Mouse (Mus musculus) gastrocnemius, adult 8-10 months (tissue): Measurements from ENCODE around the gene Slc25a34. TPM values are rescaled to one million over a fixed set of nuclear protein-coding genes. Genes with fewer than 3 reads are reported as not detected.

Experiments
- DNase-seq, 2 experiments: peaks; one replicate each; pipeline ENCODE4 v3.0.0; 2022; ENCODE audit warnings: low spot score in 2 of 2
- total RNA-seq, 4 experiments: library from RNA; stranded (reverse); gene quantifications; 2 replicates each; pipeline ENCODE4 v1.2.4; 2022

The Slc25a34 gene
- total RNA-seq, 4 experiments from 2014 or later: 9.2 to 14.0 (median 12.3) TPM

DNA sequence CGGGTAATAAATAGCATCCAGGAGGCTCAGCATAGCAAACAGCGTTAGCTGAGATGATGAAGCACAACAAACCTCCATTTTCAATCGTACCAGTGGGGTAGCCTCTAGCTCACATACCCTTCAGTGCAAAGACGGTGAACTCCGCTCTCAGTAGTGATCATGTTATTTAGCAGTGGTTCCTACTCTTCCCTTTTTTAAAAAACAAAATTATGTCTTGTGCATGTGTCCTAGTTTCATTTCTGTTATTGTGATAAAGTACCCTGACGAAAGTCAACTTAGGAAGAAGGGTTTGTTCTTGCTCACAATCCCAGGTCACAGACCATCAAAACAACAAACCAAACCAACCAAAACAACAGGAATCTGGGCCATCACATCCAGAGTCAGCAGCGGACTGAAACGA is 22.4 kb upstream of the Slc25a34 start:
- no peak for DNase-seq

DNA sequence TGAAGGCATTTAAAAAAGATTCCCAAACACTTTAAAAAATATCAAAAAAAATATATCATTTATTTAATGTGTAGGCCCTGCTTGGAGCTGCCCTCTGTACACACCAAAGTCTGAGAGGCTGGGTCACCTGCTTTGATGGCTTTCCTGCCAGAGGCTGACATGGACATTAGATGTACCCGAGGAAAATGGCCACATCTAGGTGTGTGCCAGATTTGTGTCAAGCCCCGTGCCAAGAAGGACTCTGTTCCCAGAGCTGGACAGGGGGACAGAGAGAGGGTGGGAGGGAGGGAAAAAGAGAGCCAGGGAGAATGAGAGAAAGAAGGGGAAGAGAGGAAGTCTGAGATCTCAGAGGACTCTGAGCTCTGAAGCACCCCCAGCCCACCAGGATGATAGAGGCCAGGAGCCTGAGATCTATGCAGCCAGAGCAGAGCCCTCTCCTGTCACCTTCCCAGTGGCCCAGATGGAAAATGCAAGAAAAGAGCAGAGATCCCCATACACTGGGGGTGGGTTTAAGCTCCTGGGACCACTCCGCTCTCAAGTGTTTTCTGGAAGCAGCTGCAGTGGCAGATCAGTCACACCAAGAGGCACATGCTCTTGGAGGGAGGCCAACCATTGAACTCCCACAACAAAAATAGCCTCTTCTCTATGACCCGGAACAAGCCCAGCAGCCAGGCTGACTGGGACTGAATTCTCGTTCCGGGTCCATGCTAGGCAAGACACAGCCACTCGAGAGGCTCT is 19.7 kb upstream of the Slc25a34 start:
- peak; percentile 71 to 75 for DNase-seq

DNA sequence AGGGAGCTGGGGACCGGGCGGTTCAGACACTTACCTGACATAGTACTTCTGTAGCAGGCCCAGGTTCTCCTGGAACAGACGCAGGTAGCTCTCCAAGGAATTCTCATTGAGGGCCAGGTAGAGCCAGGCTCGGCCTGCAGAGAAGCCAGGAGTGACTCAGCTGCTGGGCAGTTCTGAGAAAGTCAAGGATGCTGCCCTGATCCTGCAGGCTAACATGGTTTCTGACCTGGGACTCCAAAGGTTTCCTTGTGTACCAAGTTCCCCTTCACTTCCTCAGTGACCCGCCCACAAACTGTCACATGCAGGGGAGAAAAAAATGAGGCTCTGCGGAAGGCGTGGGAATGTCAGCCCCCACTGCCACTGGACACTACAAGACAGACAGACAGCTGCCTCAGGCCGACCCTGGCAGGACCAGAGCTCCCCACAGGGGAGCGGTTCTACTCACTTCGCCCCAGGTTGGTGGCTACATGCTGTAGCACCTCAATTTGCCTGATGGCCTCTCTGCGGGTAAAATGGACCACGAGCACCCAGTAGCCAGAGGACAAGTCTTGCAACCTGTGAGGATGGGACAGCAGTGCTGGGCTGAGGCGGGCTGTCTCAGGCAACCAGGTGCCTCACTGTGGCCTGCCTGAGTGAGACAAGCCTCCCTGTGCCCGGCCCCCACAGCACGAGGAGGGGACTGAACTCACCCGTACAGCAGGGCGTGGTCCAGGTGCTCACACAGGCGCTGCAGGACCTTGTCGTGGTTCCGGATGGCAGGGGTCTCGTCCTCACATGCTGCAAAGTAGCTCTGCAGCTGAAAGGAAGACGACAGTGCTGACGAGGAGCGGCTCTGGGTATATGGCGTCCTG is 18.6 kb upstream of the Slc25a34 start:
- no peak for DNase-seq

DNA sequence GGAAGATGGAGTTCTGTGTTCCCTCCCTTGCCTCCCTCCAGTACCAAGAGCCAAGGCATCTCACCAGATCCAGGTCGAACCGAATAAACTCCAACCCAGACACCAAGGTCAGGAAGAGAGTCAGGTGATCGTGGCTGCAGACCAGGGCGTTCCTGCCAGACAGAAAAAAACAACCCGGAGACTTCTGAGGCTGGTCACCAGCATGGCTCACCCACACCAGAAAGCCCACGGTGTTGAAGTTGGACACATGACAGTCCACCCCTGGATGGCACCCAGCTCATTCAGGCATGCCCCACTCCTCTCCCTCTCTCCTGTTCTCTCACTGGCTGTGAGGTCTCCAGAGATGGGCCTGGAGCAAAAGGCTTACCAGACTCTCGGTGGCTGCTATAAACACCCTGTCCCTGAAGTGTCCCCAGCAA is 17.7 kb upstream of the Slc25a34 start:
- peak; percentile 35 to 50 for DNase-seq

DNA sequence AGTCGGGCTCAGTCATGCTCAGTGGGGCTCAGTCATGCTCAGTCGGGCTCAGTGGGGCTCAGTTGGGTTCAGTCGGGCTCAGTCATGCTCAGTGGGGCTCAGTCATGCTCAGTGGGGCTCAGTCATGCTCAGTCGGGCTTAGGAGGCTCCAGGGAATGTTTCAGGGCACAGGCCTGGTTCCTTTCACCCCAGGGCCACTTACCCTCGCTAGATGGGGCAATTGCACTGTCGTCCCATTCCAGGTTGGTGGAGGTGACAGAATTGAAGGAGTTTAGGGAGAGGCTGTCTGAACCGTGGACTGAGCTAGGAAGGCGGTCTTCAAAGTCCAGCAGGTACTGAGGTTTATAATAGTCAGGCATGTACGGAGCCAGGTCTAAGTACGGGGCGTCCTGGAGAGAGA is 15.9 kb upstream of the Slc25a34 start:
- no peak for DNase-seq

DNA sequence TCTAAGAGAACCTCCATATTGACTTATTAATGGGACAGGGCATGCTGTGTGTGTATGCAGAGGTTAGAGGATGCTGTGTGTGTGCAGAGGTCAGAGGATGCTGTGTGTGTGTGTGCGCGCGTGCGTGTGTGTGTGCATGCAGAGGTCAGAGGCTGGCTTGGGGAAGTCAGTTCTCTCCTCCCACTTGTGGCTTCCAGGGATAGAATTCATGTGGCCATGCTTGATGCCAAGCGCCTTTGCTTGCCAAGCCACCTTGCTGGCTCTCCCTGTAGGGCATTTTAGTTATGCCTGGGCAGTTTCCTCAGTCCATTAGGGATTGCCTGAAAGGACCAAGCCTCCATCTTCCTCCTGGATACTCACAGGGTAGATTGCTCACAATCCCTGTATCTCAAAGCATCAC is 13.1 kb upstream of the Slc25a34 start:
- no peak for DNase-seq

DNA sequence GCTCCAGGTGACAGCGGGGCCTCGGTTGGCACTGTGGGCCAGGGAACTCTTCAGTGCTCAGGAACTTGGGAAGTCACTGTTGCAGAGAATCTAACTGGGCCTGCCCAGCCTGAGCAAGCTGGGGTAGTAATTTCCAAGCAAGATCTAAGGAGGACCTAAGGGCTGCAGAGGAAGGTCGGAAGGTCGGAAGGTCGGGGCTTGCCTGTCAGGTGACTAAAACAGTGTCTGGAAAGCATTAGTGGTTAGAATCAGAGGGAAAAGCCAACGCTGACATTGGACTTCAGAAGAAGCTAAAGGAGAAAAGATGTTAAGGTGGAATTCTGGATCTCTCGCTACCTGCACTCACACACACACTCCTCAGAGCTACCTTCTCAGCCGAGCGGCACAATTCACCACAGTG is 12.4 kb upstream of the Slc25a34 start:
- no peak for DNase-seq

DNA sequence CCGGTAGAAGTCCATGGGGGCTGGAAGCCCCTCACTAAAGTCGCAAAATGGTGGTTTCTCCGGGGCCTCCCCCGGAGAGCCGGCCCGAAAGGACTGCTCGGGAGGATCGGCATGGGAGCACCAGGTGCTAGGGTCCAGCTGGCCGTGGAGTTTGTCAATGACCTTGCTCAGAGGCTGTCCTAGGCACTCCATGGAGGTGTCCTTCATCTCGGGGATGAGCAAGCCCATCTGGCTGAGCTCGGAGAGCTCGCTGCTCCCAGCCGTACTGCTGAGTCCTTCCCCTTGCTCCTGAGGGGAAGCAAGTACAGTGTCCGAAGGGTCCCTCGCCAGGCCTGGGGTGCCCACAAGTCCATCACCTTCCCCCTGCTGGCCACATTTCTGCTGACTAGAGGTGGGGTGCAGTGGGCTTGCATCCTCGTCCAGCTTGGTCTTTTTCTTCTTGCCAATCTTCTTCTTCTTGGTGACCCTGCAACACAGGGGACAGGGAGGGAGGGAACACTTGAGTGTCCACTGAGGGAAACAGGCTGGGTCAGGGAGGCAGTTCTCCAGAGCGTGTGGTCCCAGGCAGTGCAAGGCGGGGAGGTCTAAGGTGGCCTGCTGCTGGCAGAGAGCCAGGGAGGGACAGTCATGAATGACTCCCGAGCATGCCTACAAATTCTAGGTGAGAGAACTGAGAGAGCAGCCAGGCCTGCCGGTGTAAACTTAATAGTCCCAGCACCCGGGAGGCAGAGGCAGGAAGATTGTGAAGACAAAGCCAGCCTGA is 8.7 kb upstream of the Slc25a34 start:
- no peak for DNase-seq

DNA sequence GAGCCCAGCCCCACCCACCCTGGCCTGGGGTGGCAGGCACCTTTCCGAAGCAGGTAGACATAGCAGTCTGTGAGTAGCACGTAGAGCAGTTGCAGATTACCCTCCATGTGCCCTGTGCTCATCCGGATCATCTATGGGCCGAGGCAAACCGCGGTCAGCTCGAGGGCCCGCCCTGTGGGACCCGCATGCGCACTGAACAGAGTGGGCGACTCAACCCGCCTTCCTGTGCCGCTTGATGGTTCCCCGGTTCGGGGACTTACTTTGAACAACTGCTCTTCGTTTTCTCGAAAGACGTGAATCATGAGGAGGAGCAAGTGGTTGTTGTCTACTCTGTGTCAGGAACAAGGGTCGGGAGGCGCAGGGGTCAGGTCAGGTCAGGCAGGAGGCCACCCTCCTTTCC is 7.6 kb upstream of the Slc25a34 start:
- no peak for DNase-seq

DNA sequence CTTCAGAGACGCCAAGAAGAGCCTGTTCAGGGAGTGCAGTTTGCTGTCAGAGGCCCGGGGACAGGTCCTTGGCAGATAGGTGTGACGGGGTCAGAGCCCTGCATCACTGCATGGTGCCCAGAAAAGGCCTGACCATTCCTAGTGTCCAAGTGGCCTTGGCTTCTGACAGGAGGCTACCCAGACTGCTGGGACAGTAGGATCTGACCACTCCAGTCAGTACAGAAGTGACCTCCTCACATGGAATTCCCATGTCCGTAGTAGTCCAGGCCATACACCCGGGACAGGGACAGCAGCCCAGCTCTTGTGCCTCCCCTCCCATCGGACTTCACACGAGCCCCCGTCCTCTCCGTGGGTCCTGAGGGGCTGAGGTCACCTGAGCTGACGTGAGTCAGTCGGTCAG is 6.4 kb upstream of the Slc25a34 start:
- no peak for DNase-seq

DNA sequence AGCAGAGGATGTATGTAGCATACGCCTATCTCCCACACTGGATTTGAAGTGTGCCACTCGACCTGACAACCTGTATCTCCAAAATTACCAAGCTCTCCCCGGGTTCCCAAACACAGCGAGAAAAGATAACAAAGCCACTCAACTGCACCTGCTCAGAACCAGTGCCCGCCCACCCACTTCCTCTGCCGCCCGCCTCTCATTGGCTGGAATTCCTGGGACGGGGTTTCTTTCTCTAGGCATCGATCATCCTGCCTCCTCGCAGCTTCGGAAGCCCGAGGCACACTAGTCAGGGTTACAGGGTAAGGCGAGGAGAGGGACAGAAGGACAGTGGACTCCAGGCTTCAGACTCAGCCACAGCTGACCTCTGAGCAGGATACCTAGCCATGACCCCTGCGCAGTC is 5.0 kb upstream of the Slc25a34 start:
- DNase-seq: no peak

DNA sequence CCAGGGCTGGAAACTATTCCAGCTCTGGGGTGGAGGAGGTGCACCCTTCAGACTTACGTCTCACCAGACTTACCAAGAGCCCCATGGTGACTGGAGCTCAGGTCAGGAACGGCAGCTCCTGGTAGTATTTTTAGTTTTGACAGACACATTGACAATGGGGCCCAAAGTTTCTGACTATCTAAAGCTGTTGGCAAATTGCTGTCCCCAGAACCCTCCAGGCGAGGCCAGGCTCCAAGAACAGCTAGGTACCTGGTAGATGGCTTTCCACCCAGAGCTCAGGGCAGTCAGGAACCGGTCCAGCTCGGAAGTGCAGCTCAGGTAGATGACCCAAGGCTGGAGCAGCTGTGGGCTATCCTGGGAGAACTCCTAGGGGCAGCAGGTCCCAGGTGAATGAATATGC is 3.9 kb upstream of the Slc25a34 start:
- DNase-seq: no peak

DNA sequence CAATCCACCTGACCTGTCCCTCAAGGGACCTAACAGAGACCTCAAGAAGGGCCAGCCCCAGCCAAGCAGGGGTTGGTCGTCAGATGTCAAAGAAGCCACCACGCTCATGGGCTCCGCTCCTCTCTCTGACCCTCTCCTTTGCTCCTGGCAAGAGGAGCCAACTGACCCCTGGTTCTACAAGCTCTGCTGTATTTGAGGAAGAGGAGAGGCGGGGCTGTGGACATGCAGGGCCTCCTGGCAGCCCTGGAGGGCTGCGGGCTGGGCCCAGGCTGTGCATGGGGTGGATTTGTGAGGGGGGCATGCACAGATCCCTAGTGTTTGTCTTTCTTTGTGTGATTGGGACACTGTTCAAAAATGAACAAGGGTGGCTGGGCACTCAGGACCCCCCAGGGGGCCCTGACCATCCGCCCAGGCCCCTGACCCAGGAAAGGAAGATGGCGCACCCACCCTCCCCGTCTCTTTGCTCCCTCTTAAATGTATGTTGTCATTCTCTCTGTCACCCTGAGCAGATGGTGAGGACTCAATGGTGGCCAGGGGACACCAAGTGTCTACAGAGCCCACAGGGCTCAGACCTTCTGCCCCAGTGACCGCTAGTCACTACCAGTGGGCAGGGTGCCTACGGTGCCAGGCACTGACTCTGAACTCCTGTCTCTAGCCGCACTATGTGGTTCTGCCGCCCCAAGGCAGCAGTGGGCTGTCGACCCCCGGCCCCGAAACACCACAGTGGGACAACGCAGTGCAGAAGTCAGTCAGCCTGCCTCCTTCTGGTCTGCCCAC is 2.3 kb upstream of the Slc25a34 start:
- no peak for DNase-seq

DNA sequence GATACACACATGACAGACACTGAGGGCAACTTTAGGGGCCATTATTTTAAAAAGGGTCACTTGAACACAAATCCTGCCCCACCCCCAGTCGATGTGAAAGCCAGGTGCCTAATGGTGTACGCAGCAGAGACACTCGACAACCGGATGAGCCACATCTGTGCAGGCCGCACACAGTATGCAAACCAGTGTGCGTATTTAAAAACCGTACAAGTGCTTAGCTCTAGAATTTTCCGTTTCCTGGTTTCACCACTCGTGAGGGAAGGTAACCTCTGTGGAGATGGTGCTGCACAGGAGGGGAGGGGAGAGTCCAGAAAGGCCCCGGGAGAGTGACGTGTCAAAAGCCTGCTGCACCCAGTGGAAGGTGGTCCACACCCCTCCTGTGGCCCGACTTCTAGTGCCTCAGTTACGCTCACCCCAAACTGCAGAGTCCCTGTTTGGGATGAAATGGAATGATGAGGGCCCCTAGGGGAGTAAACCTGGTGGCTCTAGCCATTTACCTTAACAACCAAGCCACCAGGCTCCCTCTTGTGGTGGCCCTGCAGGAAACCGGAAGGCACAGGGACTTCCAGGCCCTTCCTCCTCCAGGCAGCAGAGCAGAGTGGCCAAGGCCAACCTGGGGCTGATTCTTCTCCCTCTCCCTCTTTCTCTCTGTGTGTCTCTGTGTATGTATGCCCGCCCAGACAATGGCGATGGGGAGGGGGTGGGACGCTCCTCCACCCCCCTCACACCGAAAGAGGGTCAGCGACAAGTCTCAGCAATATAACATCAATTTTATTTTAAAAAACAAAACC is 1.6 kb upstream of the Slc25a34 start:
- no peak for DNase-seq

DNA sequence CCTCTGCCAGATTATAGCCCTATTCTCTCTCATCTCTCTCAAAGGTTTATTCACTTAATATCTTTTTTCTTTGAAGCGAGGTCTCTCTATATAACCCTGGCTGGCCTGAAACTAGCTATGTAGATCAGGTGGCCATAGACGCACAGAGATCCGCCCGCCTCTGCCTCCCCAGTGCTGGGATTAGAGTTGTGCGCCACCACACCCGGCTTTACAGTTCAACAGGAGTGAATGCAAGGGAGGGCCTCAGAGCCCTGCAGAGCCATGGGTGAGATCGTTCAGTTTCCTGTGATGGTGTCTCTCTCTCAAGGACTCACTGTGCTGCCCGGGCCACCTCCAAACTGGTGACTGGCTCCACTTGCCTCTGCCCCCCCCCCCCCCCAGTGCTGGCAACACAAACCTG is 513 bp upstream of the Slc25a34 start:
- no peak for DNase-seq

DNA sequence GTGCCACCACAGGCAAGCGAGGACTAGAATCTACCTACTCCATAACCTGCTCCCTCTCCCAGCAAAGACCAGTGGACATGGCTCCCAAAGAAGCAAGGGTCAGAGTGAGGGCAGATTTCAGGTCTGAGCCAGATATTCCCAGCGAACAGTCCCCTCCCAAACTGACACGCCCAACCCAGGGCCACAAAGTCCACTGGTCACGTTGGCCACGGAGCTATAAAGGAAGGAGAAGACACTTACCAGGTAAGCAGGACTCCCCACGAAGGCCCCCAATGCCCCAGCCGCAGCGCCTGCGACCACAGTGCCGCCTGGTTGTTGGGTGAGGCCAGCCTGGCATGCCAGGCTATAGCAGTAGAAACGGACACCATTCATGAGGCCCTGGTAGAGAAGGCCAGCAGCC is 584 bp downstream of the Slc25a34 start:
- DNase-seq: no peak

DNA sequence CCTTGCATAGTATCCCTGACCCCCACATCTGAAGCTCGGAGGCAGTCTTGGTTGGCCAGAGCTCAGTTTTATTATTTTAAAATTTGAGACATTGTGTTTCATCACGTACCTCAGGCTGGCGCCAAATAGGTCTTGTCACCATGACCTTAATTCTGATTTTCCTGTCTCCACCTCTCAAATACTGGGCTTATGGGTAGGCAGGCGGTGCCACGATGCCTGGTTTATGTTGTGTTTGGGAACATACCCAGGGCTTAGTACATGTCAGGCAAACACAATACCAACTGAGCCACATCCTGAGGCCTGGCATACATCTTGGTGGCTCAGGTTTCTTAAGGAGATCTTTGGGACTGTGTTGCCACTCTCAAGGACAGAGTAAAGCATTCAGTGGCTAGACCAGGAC is 1.0 kb downstream of the Slc25a34 start:
- DNase-seq: no peak

DNA sequence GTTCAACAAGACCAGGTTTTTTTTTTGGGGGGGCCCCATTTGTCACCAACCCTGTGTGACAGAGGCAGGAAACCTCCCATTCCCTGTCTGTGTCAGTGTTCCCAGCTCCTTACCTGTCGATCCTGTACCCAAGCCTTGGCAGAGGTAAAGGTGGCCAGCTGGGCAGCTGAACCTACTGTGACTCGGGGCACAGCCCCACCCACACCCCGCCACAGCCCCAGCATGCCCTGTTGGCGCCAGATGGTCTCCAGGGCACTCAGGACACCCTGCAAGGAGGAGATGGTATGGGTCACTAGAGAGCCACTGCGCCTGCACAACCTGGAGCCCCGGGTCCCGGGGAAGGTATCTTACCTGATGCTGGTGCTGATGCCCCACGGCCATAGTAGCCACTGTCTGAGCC is 1.5 kb downstream of the Slc25a34 start:
- no peak for DNase-seq

DNA sequence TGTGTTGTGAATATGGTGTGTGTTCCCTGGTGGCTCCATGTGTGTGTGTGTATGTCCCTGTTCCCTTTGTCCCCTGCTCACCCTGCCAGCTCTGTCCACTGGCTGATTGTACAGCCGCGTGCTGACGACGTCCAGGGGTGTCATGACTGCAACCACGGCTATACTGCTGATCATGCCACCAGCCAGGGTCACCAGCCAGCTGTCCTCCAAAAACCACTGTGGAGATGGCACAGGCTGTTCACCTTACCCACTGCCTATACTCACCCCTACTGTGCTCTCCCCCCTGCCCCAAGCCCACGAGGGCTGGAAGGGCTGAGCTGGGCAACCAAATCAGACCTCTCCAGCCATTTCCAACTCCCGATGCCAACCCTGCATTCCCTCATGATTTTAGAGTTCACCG is 2.3 kb downstream of the Slc25a34 start:
- no peak for DNase-seq

DNA sequence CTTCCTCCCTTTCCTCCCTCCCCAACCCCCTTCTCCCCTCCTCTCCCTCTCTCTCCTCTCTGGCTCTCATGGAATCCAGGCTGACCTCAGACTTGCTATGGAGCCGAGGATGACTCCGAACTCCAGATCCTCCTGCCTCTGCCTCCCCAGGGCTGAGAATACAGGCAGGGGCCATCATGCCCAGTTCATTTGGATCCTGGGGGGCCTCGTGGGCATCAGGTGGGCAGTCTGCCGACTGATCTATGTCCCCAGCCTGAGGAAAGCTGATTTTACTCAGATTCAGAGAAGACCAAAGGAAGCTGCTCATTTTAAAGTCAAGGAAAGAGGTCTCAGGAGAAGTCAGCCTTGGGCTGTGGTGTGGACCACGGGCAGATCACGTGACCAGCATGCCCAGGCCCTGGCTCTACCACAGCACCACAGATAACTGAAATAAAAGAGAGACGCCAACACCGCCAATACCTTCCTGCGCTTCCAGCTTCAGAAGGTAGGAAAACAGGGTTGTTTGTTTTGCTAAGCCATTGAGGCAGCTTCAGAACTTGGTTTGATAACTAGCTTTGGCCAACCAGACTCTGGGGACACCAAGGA is 4.2 kb downstream of the Slc25a34 start:
- DNase-seq: no peak
